Mouse (Mus musculus) lung, adult 2 months (tissue): ENCODE measurements around the gene Nlrp1a. TPM values are rescaled to one million over a fixed set of nuclear protein-coding genes. Genes with fewer than 3 reads are reported as not detected.

Source experiments
- DNase-seq: peaks from one replicate; pipeline ENCODE4 v3.0.0; 2022
- H3K4me1 ChIP-seq: fragments of 200-500 bp; 2 replicates; pipeline ENCODE4 v1.6.1; 2011; ENCODE audit warnings: low read length; ENCODE audit not compliant: control insufficient read depth, insufficient read depth
- H3K4me3 ChIP-seq: fragments of 200-500 bp; replicated peaks from 2 replicates; pipeline ENCODE3; 2011; ENCODE audit warnings: low read depth, mild to moderate bottlenecking, control low read depth, low read length; ENCODE audit errors: extremely low read depth
- CTCF ChIP-seq: fragments of 200-500 bp; IDR thresholded peaks from 2 replicates; pipeline ENCODE4 v1.5.1; 2011; ENCODE audit warnings: mild to moderate bottlenecking, low read length, control low read depth; ENCODE audit not compliant: insufficient read depth
- POLR2A ChIP-seq: fragments of 200-500 bp; IDR thresholded peaks from 2 replicates; pipeline ENCODE4 v1.6.1; 2011; ENCODE audit warnings: low read depth, mild to moderate bottlenecking, control low read depth, low read length, borderline replicate concordance; ENCODE audit errors: extremely low read depth
- WGBS: fragments of 180-500 bp; shearing (Covaris S2); methylation state at CpG from one replicate; pipeline ENCODE4 v1.1.7; 2018; 5-methylcytosine and 5-hydroxymethylcytosine counted together
- polyA plus RNA-seq: library from polyadenylated mRNA; depleted of rRNA; stranded (reverse); fragments of >200 nt; gene quantifications from 2 replicates; pipeline ENCODE4 v1.2.3, GENCODE M21; 2012; rRNA removed

Nlrp1a gene
- polyA plus RNA-seq: 0.10 TPM in 1 of 2 replicates, not detected in the other

GRCm38 (mm10) chr11:71144661-71145060 lies at the start of gene Nlrp1a:
Gene Nlrp1a, minus strand, starts transcription at chr11:71144704.
- no peaks in the 10 kb centered on the region for H3K4me1 ChIP-seq
- 37% methylated on average over 3 of the region's 3 CpGs for WGBS
- H3K4me3 ChIP-seq: no peak within 1 kb of the TSS
- no peak for DNase-seq
- TF ChIP-seq POLR2A (no peak), CTCF (no peak)

DNA sequence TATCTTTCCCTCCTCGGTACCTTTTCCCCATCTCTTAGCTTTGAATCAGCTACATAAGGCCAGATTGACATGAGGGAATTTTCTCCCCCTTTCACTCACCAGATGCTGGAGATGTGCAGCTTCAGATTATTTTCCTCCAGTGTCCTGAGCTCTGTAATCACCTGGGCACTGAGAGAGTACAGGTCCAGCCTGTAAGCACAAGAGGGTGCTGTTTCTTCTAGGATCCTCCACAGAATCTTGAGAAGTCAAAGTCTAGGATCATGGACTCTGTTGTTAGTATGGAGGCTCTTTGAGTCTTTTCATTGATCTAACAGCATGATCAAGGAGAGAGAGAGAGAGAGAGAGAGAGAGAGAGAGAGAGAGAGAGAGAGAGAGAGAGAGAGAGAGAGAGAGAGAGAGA lies 25.1 kb upstream of the Nlrp1a start:
- TF ChIP-seq POLR2A (no peak), CTCF (no peak)
- 68% methylated on average over 1 of the region's 1 CpGs for WGBS
- DNase-seq: no peak
- H3K4me1 ChIP-seq: no peaks in the 10 kb centered on the region
- no peak overlapping the region for H3K4me3 ChIP-seq

DNA sequence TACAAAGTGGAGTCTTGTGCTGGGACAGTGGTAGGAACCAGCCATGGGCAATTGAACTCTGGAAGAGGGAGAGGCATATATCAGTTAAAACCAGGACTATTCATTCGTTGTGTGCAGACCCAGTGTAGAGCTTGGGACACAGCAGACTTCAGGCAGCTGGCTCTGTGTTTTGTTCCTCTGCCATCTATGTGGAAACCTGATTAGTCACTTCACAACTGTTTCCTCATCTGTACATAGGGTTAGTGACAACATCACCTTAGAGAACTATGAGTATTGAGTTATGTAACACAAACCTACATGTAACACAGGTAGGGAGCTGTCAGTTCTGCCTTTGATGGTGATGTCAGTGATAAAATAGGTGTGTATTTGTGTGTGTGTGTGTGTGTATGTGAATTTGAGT lies 19.6 kb upstream of the Nlrp1a start:
- Histone ChIP-seq H3K4me1 (no peaks in the 10 kb centered on the region), H3K4me3 (no peak overlapping the region)
- DNase-seq: no peak
- WGBS: 53% methylated on average over 1 of the region's 1 CpGs
- TF ChIP-seq POLR2A: no peak
- TF ChIP-seq CTCF: no peak

DNA sequence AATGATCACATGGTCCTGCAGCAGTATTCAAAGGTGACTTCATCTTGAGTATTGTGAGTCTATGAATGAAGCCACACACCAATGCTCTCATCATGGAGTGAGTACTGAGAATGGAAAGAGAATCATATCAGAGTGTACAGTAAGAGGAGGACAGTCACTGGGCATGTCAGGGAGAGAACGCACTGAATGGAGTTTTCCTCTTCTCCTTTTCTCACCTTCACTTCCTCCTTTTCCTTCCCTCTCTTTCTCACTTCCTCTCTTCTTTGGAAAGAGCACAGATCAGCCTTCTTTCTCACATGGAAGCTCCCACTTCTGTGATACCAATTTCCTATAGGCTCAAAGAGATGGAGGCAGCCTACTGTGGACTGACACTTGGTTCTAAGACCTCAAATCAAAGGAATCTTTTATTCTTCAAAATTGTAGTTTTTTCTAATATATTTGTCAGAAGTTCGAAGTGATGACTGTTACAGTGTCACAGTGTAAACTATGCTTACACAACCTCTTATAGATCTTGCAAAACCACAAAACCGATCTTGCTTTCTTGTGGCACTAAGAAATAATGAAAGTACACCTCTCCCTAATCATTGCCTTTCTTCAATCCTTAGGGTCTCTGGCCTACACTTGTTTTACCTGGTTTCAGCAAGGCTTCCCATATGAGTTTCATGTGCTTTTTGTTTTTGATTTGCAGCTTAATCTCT lies 15.1 kb upstream of the Nlrp1a start:
- DNase-seq: no peak
- WGBS: 55% methylated on average over 3 of the region's 3 CpGs
- Histone ChIP-seq H3K4me3 (no peak overlapping the region), H3K4me1 (no peaks in the 10 kb centered on the region)
- TF ChIP-seq POLR2A: no peak
- TF ChIP-seq CTCF: no peak

DNA sequence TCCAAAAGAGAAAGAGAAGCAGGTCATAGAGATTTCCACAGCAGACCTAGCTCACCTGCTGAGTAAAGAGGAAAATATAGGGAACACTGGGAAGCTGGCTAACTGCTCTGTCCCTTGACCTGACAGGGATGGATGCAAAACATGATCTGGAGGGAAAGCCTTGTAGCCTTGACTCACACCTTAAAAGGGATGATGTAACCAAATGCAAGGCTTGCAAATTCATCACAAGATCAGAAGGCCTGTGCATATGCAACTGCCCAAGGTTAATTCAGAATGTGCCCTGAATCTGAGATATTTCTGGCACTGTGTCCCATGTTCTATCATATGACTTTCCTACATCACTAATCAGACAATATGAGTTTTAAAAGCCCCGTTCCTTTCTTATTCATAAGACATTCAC lies 10.8 kb upstream of the Nlrp1a start:
- H3K4me1 ChIP-seq: no peaks in the 10 kb centered on the region
- TF ChIP-seq POLR2A (no peak), CTCF (no peak)
- no peak overlapping the region for H3K4me3 ChIP-seq
- DNase-seq: no peak
- WGBS: 65% methylated on average over 1 of the region's 1 CpGs

DNA sequence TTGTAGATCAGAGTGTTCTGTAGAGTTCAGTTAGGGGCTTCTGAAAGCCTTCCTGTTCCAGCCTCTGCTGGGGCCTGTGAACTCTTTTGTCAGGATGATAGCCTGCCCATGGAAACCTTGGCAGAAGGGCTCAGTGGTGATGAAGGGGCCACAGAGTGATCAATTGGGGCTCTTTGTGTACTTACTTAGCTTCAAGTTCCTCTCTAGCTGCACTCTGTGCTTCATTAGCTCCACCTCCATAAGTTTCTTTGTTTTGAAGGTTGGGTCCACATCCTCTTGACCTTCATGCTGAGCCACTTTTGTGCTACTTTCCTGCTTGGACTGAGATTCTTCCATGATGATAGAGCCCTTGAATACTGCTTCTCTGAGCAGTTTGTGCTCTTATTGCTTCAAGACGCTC lies 2.5 kb downstream of the Nlrp1a start:
- WGBS: 67% methylated on average over 1 of the region's 1 CpGs
- TF ChIP-seq CTCF (no peak), POLR2A (no peak)
- Histone ChIP-seq H3K4me1 (no peaks in the 10 kb centered on the region), H3K4me3 (no peak overlapping the region)
- DNase-seq: no peak

GRCm38 (mm10) chr11:71107128-71107527 lies 37.4 kb downstream of the Nlrp1a start:
- Histone ChIP-seq H3K4me1 (no peaks in the 10 kb centered on the region), H3K4me3 (no peak overlapping the region)
- TF ChIP-seq POLR2A (no peak), CTCF (no peak)
- no peak for DNase-seq
- 78% methylated on average over 2 of the region's 2 CpGs for WGBS

DNA sequence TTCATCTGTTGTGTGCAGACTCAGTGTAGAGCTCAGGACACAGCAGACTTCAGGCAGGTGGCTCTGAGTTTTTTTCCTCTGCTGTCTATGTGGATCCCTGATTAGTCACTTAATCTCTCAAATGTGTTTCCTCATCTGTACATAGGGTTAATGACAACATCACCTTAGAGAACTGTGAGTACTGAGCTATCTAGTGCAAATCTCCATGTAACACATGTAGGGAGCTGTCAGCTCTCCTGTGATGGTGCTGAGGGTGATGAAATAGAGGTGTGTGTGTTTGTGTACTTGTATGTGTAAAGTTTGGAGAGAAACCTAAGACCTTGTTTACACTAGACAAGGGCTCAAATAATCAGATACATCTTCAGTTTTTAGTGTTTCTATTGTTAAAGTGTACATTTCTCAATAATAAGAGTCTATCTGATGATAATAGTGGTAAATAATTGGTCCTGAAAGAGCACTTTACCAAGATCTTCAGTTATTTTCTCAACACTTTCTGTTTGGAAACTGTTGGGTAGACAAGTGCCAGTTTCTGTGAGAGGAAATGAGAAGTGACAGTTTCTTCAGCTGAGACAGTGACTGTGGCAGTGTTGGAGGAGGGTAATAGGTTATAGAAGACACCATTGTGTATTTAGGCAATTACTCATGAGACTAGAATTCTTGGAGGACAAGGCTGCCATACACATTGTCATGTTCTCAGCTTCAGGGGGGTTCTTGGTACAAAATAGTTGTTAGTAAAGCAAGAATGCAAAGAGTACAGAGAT lies 38.1 kb downstream of the Nlrp1a start:
- TF ChIP-seq CTCF: no peak
- no peak for TF ChIP-seq POLR2A
- Histone ChIP-seq H3K4me1 (no peaks in the 10 kb centered on the region), H3K4me3 (no peak overlapping the region)
- no peak for DNase-seq

DNA sequence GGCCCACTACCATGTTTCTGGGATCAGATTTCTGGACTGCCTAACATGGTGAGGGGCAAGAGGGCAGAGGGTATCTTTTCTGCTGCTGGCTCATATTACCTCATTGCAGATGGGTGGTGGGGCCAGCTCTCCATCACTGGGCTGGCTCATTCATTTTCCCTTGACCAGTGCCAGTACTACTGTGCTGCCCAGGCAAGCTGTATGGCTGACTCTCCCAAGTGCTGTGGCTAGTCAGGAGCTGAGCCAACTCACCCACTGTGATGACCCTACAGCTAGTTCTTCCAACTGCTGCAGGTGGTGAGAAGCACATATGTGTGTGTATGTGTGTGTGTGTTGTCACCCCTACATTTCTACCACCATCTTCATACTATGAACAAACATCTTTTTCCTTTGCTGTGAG lies 40.6 kb downstream of the Nlrp1a start:
- DNase-seq: no peak
- H3K4me1 ChIP-seq: no peaks in the 10 kb centered on the region
- TF ChIP-seq POLR2A (no peak), CTCF (no peak)

DNA sequence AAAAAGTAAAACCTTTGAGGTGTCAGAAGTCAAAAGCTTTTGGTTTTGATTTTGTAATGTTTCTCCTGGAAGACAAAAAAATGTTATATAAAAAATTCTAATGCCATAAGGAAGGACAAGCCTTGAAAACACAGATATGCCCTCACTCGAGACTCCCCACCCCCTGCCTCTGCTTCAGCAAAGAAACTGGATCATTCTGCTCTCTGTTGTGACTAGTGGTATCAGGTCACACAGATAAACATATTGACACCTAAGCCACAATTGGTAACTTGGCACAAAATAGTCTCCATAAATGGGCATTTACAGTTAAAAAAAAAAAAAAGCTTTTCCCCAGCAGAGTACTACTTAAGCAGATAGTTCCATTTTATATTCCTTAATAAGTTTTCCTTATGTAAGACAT lies 68.2 kb downstream of the Nlrp1a start:
- no peaks in the 10 kb centered on the region for H3K4me1 ChIP-seq
- TF ChIP-seq CTCF (no peak), POLR2A (no peak)
- H3K4me3 ChIP-seq: no peak overlapping the region
- DNase-seq: no peak
- 46% methylated on average over 1 of the region's 1 CpGs for WGBS

More for the DNA sequence above, 40.6 kb downstream of the Nlrp1a start:
- H3K4me3 ChIP-seq: no peak overlapping the region
